Mouse (Mus musculus) adrenal gland, postnatal 36 days (tissue): ENCODE data around the gene Vmn1r168. TPM values are rescaled to one million over a fixed set of nuclear protein-coding genes. Genes with fewer than 3 reads are reported as not detected.
"Not testable (repeated sequence)": the region's sequence is repeated elsewhere in the genome, so short reads cannot be mapped to it uniquely, and the experiment has no call there.

ENCODE experiments used
- DNase-seq, 2 experiments: peaks; one replicate each; pipeline ENCODE4 v3.0.0; 2021; ENCODE audit warnings: mixed read lengths in 1 of 2
- long read RNA-seq, 2 experiments: library from polyadenylated mRNA; stranded (forward); transcript quantifications; one replicate each; pipeline ENCODE4 v2.0.0; 2021; ENCODE audit warnings: borderline sequencing depth in 2 of 2
- total RNA-seq, 2 experiments: library from RNA; stranded (reverse); gene quantifications; 2 replicates each; pipeline ENCODE4 v1.2.3; 2021

The Vmn1r168 gene
- not detected for total RNA-seq
- long read RNA-seq, experiment 1 = 0 reads
- long read RNA-seq, experiment 2 = 0 reads

GRCm38 (mm10) chr7:23539432-23539831, at the start of gene Vmn1r168:
TSS of gene Vmn1r168 (plus strand) at chr7:23539732.
- not testable (repeated sequence) for DNase-seq

- DNase-seq = not testable (repeated sequence)
These were observed 32.4 kb upstream of the Vmn1r168 start, which contains the start of gene Vmn1r167 for GRCm38 (mm10) chr7:23507106-23507505. TSS of gene Vmn1r167 (minus strand) at chr7:23507206.

DNA sequence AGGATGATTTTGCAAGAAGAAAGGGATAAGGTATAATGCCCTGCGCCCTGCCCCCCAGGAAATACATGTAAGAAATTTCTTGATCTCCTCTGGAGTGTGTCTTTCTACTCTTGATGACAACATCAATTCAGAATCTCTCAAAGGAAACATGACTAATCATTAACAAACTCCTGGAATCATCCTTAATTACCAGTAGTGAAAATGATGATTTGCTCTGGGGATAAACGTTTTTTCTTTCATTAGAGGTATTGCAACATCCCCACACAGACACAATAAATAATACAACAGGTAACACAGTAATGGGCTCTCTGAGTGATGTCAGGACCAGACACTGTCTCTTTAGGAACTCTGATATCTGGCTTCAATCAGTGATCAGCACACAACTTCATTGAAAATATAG, 35.7 kb downstream of the Vmn1r168 start, which contains the start of gene Vmn1r169:
Gene Vmn1r169 (plus strand): TSS at position 301 of the 400 bp plus-strand sequence.
- DNase-seq = not testable (repeated sequence)

Other genes starting within 250 kb of the Vmn1r168 start
- not detected for gene Nlrp4e, start 238.5 kb upstream of the Vmn1r168 start, total RNA-seq
- not detected for gene Nlrp5, start 153.8 kb upstream of the Vmn1r168 start, total RNA-seq
- not detected for gene Vmn1r167, start 32.5 kb upstream of the Vmn1r168 start, total RNA-seq
- not detected for gene Vmn1r169, start 35.8 kb downstream of the Vmn1r168 start, total RNA-seq
- not detected for gene Vmn1r170, start 66.4 kb downstream of the Vmn1r168 start, total RNA-seq
- not detected for gene Vmn1r171, start 91.0 kb downstream of the Vmn1r168 start, total RNA-seq
- gene Vmn1r172, start 118.6 kb downstream of the Vmn1r168 start, total RNA-seq = not detected
- not detected for gene Vmn1r173, start 161.0 kb downstream of the Vmn1r168 start, total RNA-seq
- gene Vmn1r174, start 212.5 kb downstream of the Vmn1r168 start, total RNA-seq = not detected